Mouse (Mus musculus): ENCODE data around the gene Syt12. TPM values are rescaled to one million over a fixed set of nuclear protein-coding genes. Genes with fewer than 3 reads are reported as not detected.

Gene Syt12
- polyA plus RNA-seq, 1 experiment from 2014 or later: 1.9 TPM

- Histone ChIP-seq H3K4me2 (ENCODE audit: low read length) (no peak overlapping the region), H3K9me3 (replicated peaks; ENCODE audit: control insufficient read depth, low read length) (no peaks in the 10 kb centered on the region), H3K36me3 (ENCODE audit: control insufficient read depth, insufficient read depth, low read length) (no peaks in the 10 kb centered on the region), H3K27me3 (replicated peaks; ENCODE audit: control insufficient read depth, insufficient read depth, low read length) (no peaks in the 10 kb centered on the region), H3K27ac (ENCODE audit: low read depth, low read length) (no peak overlapping the region), H3K4me3 (ENCODE audit: low read depth, low read length) (no peak overlapping the region), H3K4me1 (ENCODE audit: control insufficient read depth, insufficient read depth, low read length) (no peaks in the 10 kb centered on the region), H3K9ac (ENCODE audit: low read length) (no peak overlapping the region)
- 0% methylated on average over 1 of the region's 1 CpGs for WGBS
- ATAC-seq (no peak), DNase-seq (ENCODE audit: low spot score) (peak; percentile 57)
These were observed 60.1 kb downstream of the Syt12 start for GRCm38 (mm10) chr19:4417183-4417582.

GRCm38 (mm10) chr19:4414631-4415030, 62.6 kb downstream of the Syt12 start:
- no peak for DNase-seq (ENCODE audit: low spot score)
- WGBS: 78% methylated on average over 1 of the region's 1 CpGs
- no peaks in the 10 kb centered on the region for H3K4me1 ChIP-seq (ENCODE audit: control insufficient read depth, insufficient read depth, low read length)
- H3K4me3 ChIP-seq (ENCODE audit: low read depth, low read length): no peak overlapping the region
- H3K27me3 ChIP-seq (replicated peaks; ENCODE audit: control insufficient read depth, insufficient read depth, low read length): no peaks in the 10 kb centered on the region
- no peaks in the 10 kb centered on the region for H3K36me3 ChIP-seq (ENCODE audit: control insufficient read depth, insufficient read depth, low read length)
- ATAC-seq: no peak
- H3K9ac ChIP-seq (ENCODE audit: low read length): no peak overlapping the region
- H3K27ac ChIP-seq (ENCODE audit: low read depth, low read length): no peak overlapping the region
- no peaks in the 10 kb centered on the region for H3K9me3 ChIP-seq (replicated peaks; ENCODE audit: control insufficient read depth, low read length)
- no peak overlapping the region for H3K4me2 ChIP-seq (ENCODE audit: low read length)

- ATAC-seq: no peak
- 72% methylated on average over 2 of the region's 2 CpGs for WGBS
These were observed 68.2 kb downstream of the Syt12 start for GRCm38 (mm10) chr19:4409062-4409461.

GRCm38 (mm10) chr19:4404840-4405239, 72.4 kb downstream of the Syt12 start:
- H3K4me2 ChIP-seq (ENCODE audit: low read length): no peak overlapping the region
- H3K9ac ChIP-seq (ENCODE audit: low read length): no peak overlapping the region
- no peaks in the 10 kb centered on the region for H3K27me3 ChIP-seq (replicated peaks; ENCODE audit: control insufficient read depth, insufficient read depth, low read length)
- no peaks in the 10 kb centered on the region for H3K36me3 ChIP-seq (ENCODE audit: control insufficient read depth, insufficient read depth, low read length)
- no peak overlapping the region for H3K4me3 ChIP-seq (ENCODE audit: low read depth, low read length)
- 100% methylated on average over 2 of the region's 2 CpGs for WGBS
- H3K9me3 ChIP-seq (replicated peaks; ENCODE audit: control insufficient read depth, low read length): no peaks in the 10 kb centered on the region
- no peak for DNase-seq (ENCODE audit: low spot score)
- ATAC-seq: no peak
- no peak overlapping the region for H3K27ac ChIP-seq (ENCODE audit: low read depth, low read length)
- no peaks in the 10 kb centered on the region for H3K4me1 ChIP-seq (ENCODE audit: control insufficient read depth, insufficient read depth, low read length)

More at GRCm38 (mm10) chr19:4409062-4409461, 68.2 kb downstream of the Syt12 start:
- Histone ChIP-seq H3K4me2 (ENCODE audit: low read length) (no peak overlapping the region), H3K36me3 (ENCODE audit: control insufficient read depth, insufficient read depth, low read length) (no peaks in the 10 kb centered on the region), H3K9ac (ENCODE audit: low read length) (no peak overlapping the region), H3K4me1 (ENCODE audit: control insufficient read depth, insufficient read depth, low read length) (no peaks in the 10 kb centered on the region), H3K4me3 (ENCODE audit: low read depth, low read length) (no peak overlapping the region), H3K27me3 (replicated peaks; ENCODE audit: control insufficient read depth, insufficient read depth, low read length) (no peaks in the 10 kb centered on the region), H3K27ac (ENCODE audit: low read depth, low read length) (no peak overlapping the region), H3K9me3 (replicated peaks; ENCODE audit: control insufficient read depth, low read length) (no peaks in the 10 kb centered on the region)
- no peak for DNase-seq (ENCODE audit: low spot score)

- ATAC-seq (no peak), DNase-seq (ENCODE audit: low spot score) (no peak)
- H3K4me2 ChIP-seq (ENCODE audit: low read length): no peak overlapping the region
- no peak overlapping the region for H3K27ac ChIP-seq (ENCODE audit: low read depth, low read length)
- H3K4me3 ChIP-seq (ENCODE audit: low read depth, low read length): no peak overlapping the region
- H3K4me1 ChIP-seq (ENCODE audit: control insufficient read depth, insufficient read depth, low read length): peaks cover 6% of the 10 kb centered on the region; the same call in 1 of the 2 replicates
- WGBS: 70% methylated on average over 4 of the region's 4 CpGs
- H3K9ac ChIP-seq (ENCODE audit: low read length): no peak overlapping the region
- H3K9me3 ChIP-seq (replicated peaks; ENCODE audit: control insufficient read depth, low read length): no peaks in the 10 kb centered on the region
- no peaks in the 10 kb centered on the region for H3K27me3 ChIP-seq (replicated peaks; ENCODE audit: control insufficient read depth, insufficient read depth, low read length)
- H3K36me3 ChIP-seq (ENCODE audit: control insufficient read depth, insufficient read depth, low read length): no peaks in the 10 kb centered on the region
These were observed 78.3 kb downstream of the Syt12 start for GRCm38 (mm10) chr19:4398959-4399358.

GRCm38 (mm10) chr19:4398630-4398948, 78.7 kb downstream of the Syt12 start:
- Histone ChIP-seq H3K36me3 (ENCODE audit: control insufficient read depth, insufficient read depth, low read length) (no peaks in the 10 kb centered on the region), H3K9ac (ENCODE audit: low read length) (peak overlapping the region; percentile 82), H3K4me2 (ENCODE audit: low read length) (peak overlapping the region; percentile 94), H3K27ac (ENCODE audit: low read depth, low read length) (no peak overlapping the region), H3K4me3 (ENCODE audit: low read depth, low read length) (peak overlapping the region; percentile 99), H3K4me1 (ENCODE audit: control insufficient read depth, insufficient read depth, low read length) (peaks cover 8% of the 10 kb centered on the region), H3K9me3 (replicated peaks; ENCODE audit: control insufficient read depth, low read length) (no peaks in the 10 kb centered on the region), H3K27me3 (replicated peaks; ENCODE audit: control insufficient read depth, insufficient read depth, low read length) (no peaks in the 10 kb centered on the region)
- ATAC-seq (no peak), DNase-seq (ENCODE audit: low spot score) (no peak)
- 28% methylated on average over 8 of the region's 8 CpGs for WGBS

- Histone ChIP-seq H3K4me1 (ENCODE audit: control insufficient read depth, insufficient read depth, low read length) (peaks cover 11% of the 10 kb centered on the region), H3K27ac (ENCODE audit: low read depth, low read length) (peak within 1 kb of the TSS; percentile 95), H3K36me3 (ENCODE audit: control insufficient read depth, insufficient read depth, low read length) (no peaks in the 10 kb centered on the region), H3K4me3 (ENCODE audit: low read depth, low read length) (peak within 1 kb of the TSS; percentile 99), H3K9me3 (replicated peaks; ENCODE audit: control insufficient read depth, low read length) (no peaks in the 10 kb centered on the region), H3K9ac (ENCODE audit: low read length) (peak within 1 kb of the TSS; percentile 82), H3K27me3 (replicated peaks; ENCODE audit: control insufficient read depth, insufficient read depth, low read length) (no peaks in the 10 kb centered on the region), H3K4me2 (ENCODE audit: low read length) (peak within 1 kb of the TSS; percentile 94)
- under 1% methylated on average over 78 of the region's 82 CpGs for whole genome bisulfite sequencing
- ATAC-seq (peak; percentile 33; the same call in 1 of the 2 replicates), DNase-seq (ENCODE audit: low spot score) (peak; percentile 52)
These were observed 79.2 kb downstream of the Syt12 start, which contains the start of gene Kdm2a for GRCm38 (mm10) chr19:4397798-4398629. TSS of gene Kdm2a (minus strand) at chr19:4398285.

- 0 out of 2 replicates have a peak, but pooled peaks cover 2% of the 10 kb centered on the region for H3K36me3 ChIP-seq (ENCODE audit: control insufficient read depth, insufficient read depth, low read length)
- H3K9ac ChIP-seq (ENCODE audit: low read length): peak overlapping the region; percentile 99
- H3K9me3 ChIP-seq (replicated peaks; ENCODE audit: control insufficient read depth, low read length): no peaks in the 10 kb centered on the region
- WGBS: 0% methylated on average over 47 of the region's 90 CpGs
- peak overlapping the region; percentile 95 for H3K27ac ChIP-seq (ENCODE audit: low read depth, low read length)
- DNase-seq (ENCODE audit: low spot score) (peak; percentile 99), ATAC-seq (peak; percentile 92)
- H3K27me3 ChIP-seq (replicated peaks; ENCODE audit: control insufficient read depth, insufficient read depth, low read length): no peaks in the 10 kb centered on the region
- peak overlapping the region; percentile 99 for H3K4me3 ChIP-seq (ENCODE audit: low read depth, low read length)
- peaks cover 14% of the 10 kb centered on the region for H3K4me1 ChIP-seq (ENCODE audit: control insufficient read depth, insufficient read depth, low read length)
- H3K4me2 ChIP-seq (ENCODE audit: low read length): peak overlapping the region; percentile 94
These were observed 80.0 kb downstream of the Syt12 start for GRCm38 (mm10) chr19:4396998-4397797.

Data from forebrain, embryonic 14.5 days (tissue).